Mouse (Mus musculus) cerebellum, adult 2 months (tissue): Measurements from ENCODE around the gene Gm3435. TPM values are rescaled to one million over a fixed set of nuclear protein-coding genes. Genes with fewer than 3 reads are reported as not detected.
"Not testable (repeated sequence)": the region's sequence is repeated elsewhere in the genome, so short reads cannot be mapped to it uniquely, and the experiment has no call there.

ENCODE experiments used
- DNase-seq, 2 experiments: peaks; one replicate each; pipeline ENCODE4 v3.0.0; 2021
- H3K27ac ChIP-seq: fragments of 200-500 bp; 2 replicates; pipeline ENCODE4 v1.5.1; 2012; ENCODE audit warnings: low read length, control low read depth, inconsistent platforms; ENCODE audit not compliant: insufficient read depth
- H3K27me3 ChIP-seq: fragments of 200-500 bp; 2 replicates; pipeline ENCODE4 v1.6.1; 2012; ENCODE audit warnings: inconsistent platforms, mild to moderate bottlenecking, low read length, moderate library complexity; ENCODE audit not compliant: control insufficient read depth, insufficient read depth
- H3K4me1 ChIP-seq: fragments of 200-500 bp; 2 replicates; pipeline ENCODE4 v1.6.1; 2011; ENCODE audit warnings: low read length; ENCODE audit not compliant: control insufficient read depth, insufficient read depth
- H3K4me3 ChIP-seq: fragments of 200-500 bp; replicated peaks from 2 replicates; pipeline ENCODE3; 2011; ENCODE audit warnings: mild to moderate bottlenecking, low read depth, low read length, control low read depth; ENCODE audit not compliant: insufficient read depth
- WGBS: fragments of 180-500 bp; shearing (Covaris S2); methylation state at CpG from one replicate; pipeline ENCODE4 v1.1.7; 2018; 5-methylcytosine and 5-hydroxymethylcytosine counted together
- polyA plus RNA-seq: library from polyadenylated mRNA; depleted of rRNA; stranded (reverse); fragments of >200 nt; gene quantifications from 2 replicates; pipeline ENCODE4 v1.2.3, GENCODE M21; 2012

Gm3435 gene
- polyA plus RNA-seq, 1 experiment: 12.3 TPM

GRCm38 (mm10) chr17:14994140-14994539 is 15.8 kb upstream of the Gm3435 start:
- not testable (repeated sequence) for H3K4me1 ChIP-seq, H3K27me3 ChIP-seq, DNase-seq, H3K4me3 ChIP-seq, H3K27ac ChIP-seq
- no CpG with 5 or more reads among the region's 5 CpGs for whole genome bisulfite sequencing

DNA sequence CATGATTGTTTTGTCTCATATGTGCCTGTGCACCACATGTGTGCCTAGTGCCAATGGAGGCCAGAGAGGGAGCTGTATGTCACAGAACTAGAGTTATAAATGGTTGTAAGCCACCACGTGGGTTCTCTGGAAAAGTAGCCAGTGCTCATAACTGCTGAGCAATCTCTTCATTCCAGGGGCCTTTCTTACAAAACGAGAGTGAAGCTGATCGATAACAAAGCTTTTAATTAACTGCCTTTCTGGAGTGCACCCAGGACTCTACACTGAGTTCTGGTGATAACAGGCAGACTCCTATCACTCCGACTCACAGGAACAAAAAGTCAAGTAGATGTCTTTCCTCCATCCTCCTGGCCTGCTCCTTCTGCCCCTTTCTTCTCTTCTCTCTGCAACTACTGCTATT is 9.9 kb upstream of the Gm3435 start:
- H3K4me1 ChIP-seq, H3K27me3 ChIP-seq, H3K27ac ChIP-seq, H3K4me3 ChIP-seq, DNase-seq: not testable (repeated sequence)
- no CpG with 5 or more reads among the region's 4 CpGs for whole genome bisulfite sequencing

GRCm38 (mm10) chr17:15009088-15009487 is 888 bp upstream of the Gm3435 start:
- not testable (repeated sequence) for DNase-seq, H3K4me1 ChIP-seq, H3K27me3 ChIP-seq, H3K27ac ChIP-seq, H3K4me3 ChIP-seq
- WGBS: no CpG with 5 or more reads among the region's 3 CpGs

- DNase-seq: peak; percentile 3 to 14
- H3K27me3 ChIP-seq, H3K4me3 ChIP-seq, H3K4me1 ChIP-seq, H3K27ac ChIP-seq: not testable (repeated sequence)
- 71% methylated on average over 3 of the region's 3 CpGs for WGBS
Observed at GRCm38 (mm10) chr17:15021503-15022220, 11.7 kb downstream of the Gm3435 start.

DNA sequence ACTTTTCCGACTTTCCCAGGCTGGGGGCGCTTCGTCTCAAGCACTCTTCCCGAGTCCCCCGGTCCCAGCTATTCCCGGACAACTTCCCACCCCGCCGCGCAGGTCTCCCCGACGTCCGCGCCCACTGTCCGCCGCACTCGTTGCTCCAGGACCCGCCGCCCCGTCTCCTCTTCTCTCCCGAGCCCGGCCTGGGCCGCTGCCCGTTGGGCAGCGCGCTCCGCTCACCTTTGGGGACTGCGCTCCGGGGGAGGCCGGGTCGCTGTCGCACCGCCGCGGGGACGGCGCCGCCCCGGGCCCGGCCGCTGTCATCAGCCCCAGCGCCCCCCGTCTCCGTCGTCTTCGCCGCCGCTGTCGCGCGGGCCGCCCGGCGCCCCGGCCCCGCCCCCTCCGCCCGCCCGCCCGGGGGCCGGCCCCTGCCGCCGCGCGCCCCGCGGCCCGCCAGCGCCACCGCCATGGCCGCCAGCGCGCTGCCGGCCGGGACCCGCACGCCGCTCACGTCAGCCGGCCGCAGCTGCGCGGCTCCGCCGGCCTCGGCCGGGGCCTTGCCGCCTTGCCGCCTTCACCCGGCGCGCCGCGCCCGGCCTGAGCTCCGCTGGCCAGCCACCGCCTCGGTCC is 14.0 kb downstream of the Gm3435 start:
- H3K27me3 ChIP-seq, H3K27ac ChIP-seq, H3K4me3 ChIP-seq, H3K4me1 ChIP-seq, DNase-seq: not testable (repeated sequence)
- no CpG with 5 or more reads among the region's 97 CpGs for WGBS

- not testable (repeated sequence) for H3K4me1 ChIP-seq, H3K27me3 ChIP-seq, H3K27ac ChIP-seq, H3K4me3 ChIP-seq, DNase-seq
- no CpG with 5 or more reads among the region's 48 CpGs for WGBS
Observed at GRCm38 (mm10) chr17:15024502-15025193, 14.7 kb downstream of the Gm3435 start.

- H3K27ac ChIP-seq, H3K4me3 ChIP-seq, H3K27me3 ChIP-seq, DNase-seq, H3K4me1 ChIP-seq: not testable (repeated sequence)
- no CpG with 5 or more reads among the region's 6 CpGs for WGBS
Observed at GRCm38 (mm10) chr17:15025513-15025912, 15.5 kb downstream of the Gm3435 start.

DNA sequence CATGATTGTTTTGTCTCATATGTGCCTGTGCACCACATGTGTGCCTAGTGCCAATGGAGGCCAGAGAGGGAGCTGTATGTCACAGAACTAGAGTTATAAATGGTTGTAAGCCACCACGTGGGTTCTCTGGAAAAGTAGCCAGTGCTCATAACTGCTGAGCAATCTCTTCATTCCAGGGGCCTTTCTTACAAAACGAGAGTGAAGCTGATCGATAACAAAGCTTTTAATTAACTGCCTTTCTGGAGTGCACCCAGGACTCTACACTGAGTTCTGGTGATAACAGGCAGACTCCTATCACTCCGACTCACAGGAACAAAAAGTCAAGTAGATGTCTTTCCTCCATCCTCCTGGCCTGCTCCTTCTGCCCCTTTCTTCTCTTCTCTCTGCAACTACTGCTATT is 21.4 kb downstream of the Gm3435 start:
- H3K27ac ChIP-seq, H3K27me3 ChIP-seq, H3K4me3 ChIP-seq, DNase-seq, H3K4me1 ChIP-seq: not testable (repeated sequence)
- no CpG with 5 or more reads among the region's 4 CpGs for WGBS

DNA sequence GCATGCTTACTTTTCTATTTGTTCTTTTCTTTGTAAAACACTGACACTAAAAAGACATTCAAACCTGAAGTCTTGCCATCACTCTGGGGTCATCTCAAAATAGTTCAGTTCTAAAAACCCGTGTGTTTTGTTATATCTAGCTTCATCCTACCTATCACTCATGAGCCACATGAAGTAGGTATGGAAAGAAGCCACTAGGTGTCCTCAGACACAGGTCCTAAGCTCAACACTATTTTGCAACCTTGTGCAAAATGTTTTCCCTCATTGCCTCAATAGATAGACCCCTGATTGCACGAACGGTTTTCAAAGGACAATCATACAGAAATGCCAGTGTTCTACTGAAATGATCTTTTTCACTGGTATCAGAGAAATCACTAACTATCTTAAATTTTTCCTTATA is 30.5 kb downstream of the Gm3435 start:
- H3K4me3 ChIP-seq, H3K27me3 ChIP-seq, H3K4me1 ChIP-seq, DNase-seq, H3K27ac ChIP-seq: not testable (repeated sequence)
- WGBS: no CpG with 5 or more reads among the region's 3 CpGs

GRCm38 (mm10) chr17:15041175-15041729 is 31.3 kb downstream of the Gm3435 start, which contains the start of the genes Ermard, Tcte3 and Gm3448:
Ermard (plus strand) TSS chr17:15041208.
Tcte3 (minus strand) TSS chr17:15041488.
Gm3448 (minus strand) TSS chr17:15041537.
- not testable (repeated sequence) for H3K4me3 ChIP-seq, H3K4me1 ChIP-seq, H3K27ac ChIP-seq, H3K27me3 ChIP-seq
- DNase-seq: peak; percentile 57 to 71
- WGBS: no CpG with 5 or more reads among the region's 56 CpGs

GRCm38 (mm10) chr17:15050338-15050737 is 40.4 kb downstream of the Gm3435 start:
- not testable (repeated sequence) for DNase-seq, H3K27me3 ChIP-seq, H3K4me3 ChIP-seq, H3K27ac ChIP-seq, H3K4me1 ChIP-seq
- no CpG with 5 or more reads among the region's 1 CpGs for WGBS

DNA sequence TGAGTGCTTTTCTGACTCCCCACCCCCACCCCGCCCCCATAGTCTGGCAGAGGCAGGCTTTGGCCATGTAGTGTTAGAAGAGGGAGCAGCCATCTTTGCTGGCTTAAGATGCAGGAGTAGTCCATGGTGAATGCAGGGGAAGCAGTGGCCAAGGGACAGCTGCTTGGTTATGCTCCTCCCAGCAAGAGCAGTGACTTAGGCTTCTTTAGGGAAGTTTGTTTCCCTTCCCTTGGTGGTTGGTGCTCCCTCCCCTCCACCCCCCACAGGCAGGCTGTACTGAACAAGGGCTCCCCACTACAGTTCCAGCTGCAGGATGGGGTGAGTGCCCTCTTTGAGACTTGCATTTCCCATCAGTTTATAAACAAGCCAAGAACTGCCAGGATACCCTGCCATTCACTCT is 42.8 kb downstream of the Gm3435 start:
- H3K4me3 ChIP-seq, DNase-seq, H3K27ac ChIP-seq, H3K4me1 ChIP-seq, H3K27me3 ChIP-seq: not testable (repeated sequence)
- 45% methylated on average over 1 of the region's 1 CpGs for WGBS
